Mouse (Mus musculus) heart, postnatal 25 days (tissue): ENCODE measurements around the gene Cyp26c1. TPM values are rescaled to one million over a fixed set of nuclear protein-coding genes. Genes with fewer than 3 reads are reported as not detected.

Source experiments
- DNase-seq: peaks from one replicate; pipeline ENCODE4 v3.0.0; 2022; ENCODE audit warnings: low spot score
- intact Hi-C: fragments of 180-260 bp; cut with DNase I; formaldehyde crosslinking; loops from one replicate; pipeline ENCODE4 v1.15.1; 2025
- total RNA-seq, 2 experiments: library from RNA; stranded (reverse); gene quantifications; 2 replicates each; pipeline ENCODE4 v1.2.3; 2021

Gene Cyp26c1
- total RNA-seq = not detected

GRCm38 (mm10) chr19:37685281-37685680 is at the start of gene Cyp26c1:
TSS of gene Cyp26c1 (plus strand) at chr19:37685581.
- no peak for DNase-seq
- intact Hi-C loops = no loop called here

GRCm38 (mm10) chr19:37647994-37648393 is 37.4 kb upstream of the Cyp26c1 start:
- no peak for DNase-seq
- intact Hi-C loops = no loop called here

GRCm38 (mm10) chr19:37650526-37650925 is 34.9 kb upstream of the Cyp26c1 start:
- no peak for DNase-seq
- intact Hi-C loops = no loop called here

- intact Hi-C loops = no loop called here
Measured at GRCm38 (mm10) chr19:37654012-37654411, 31.4 kb upstream of the Cyp26c1 start.

GRCm38 (mm10) chr19:37656441-37656840 is 28.9 kb upstream of the Cyp26c1 start:
- intact Hi-C loops = no loop called here
- no peak for DNase-seq

More at GRCm38 (mm10) chr19:37654012-37654411, 31.4 kb upstream of the Cyp26c1 start:
- DNase-seq = no peak

GRCm38 (mm10) chr19:37665256-37665655 is 20.1 kb upstream of the Cyp26c1 start:
- no peak for DNase-seq
- intact Hi-C loops = no loop called here

- no peak for DNase-seq
- intact Hi-C loops = no loop called here
Measured at GRCm38 (mm10) chr19:37667855-37668594, 17.4 kb upstream of the Cyp26c1 start.

- no peak for DNase-seq
- intact Hi-C loops = no loop called here
Measured at GRCm38 (mm10) chr19:37668657-37669056, 16.7 kb upstream of the Cyp26c1 start.

GRCm38 (mm10) chr19:37669486-37669885 is 15.9 kb upstream of the Cyp26c1 start:
- intact Hi-C loops = no loop called here
- DNase-seq = no peak

- intact Hi-C loops = no loop called here
- no peak for DNase-seq
Measured at GRCm38 (mm10) chr19:37673393-37673792, 12.0 kb upstream of the Cyp26c1 start.

GRCm38 (mm10) chr19:37686347-37686746 is 966 bp downstream of the Cyp26c1 start:
- intact Hi-C loops = no loop called here

GRCm38 (mm10) chr19:37686941-37687850 is 1.8 kb downstream of the Cyp26c1 start:
- intact Hi-C loops = no loop called here
- DNase-seq = no peak

More at GRCm38 (mm10) chr19:37686347-37686746, 966 bp downstream of the Cyp26c1 start:
- no peak for DNase-seq

- intact Hi-C loops = no loop called here
- no peak for DNase-seq
Measured at GRCm38 (mm10) chr19:37689478-37689877, 4.1 kb downstream of the Cyp26c1 start.

- DNase-seq = no peak
Measured at GRCm38 (mm10) chr19:37690716-37691115, 5.3 kb downstream of the Cyp26c1 start.

GRCm38 (mm10) chr19:37692879-37693278 is 7.5 kb downstream of the Cyp26c1 start:
- DNase-seq = no peak

More at GRCm38 (mm10) chr19:37690716-37691115, 5.3 kb downstream of the Cyp26c1 start:
- intact Hi-C loops = no loop called here

GRCm38 (mm10) chr19:37695146-37695545 is 9.8 kb downstream of the Cyp26c1 start:
- DNase-seq = no peak
- intact Hi-C loops = no loop called here

More at GRCm38 (mm10) chr19:37692879-37693278, 7.5 kb downstream of the Cyp26c1 start:
- intact Hi-C loops = no loop called here

- intact Hi-C loops = no loop called here
- DNase-seq = no peak
Measured at GRCm38 (mm10) chr19:37695762-37696602, 10.6 kb downstream of the Cyp26c1 start.

- no peak for DNase-seq
- intact Hi-C loops = no loop called here
Measured at GRCm38 (mm10) chr19:37696603-37697334, 11.4 kb downstream of the Cyp26c1 start.

GRCm38 (mm10) chr19:37697335-37697636 is 11.9 kb downstream of the Cyp26c1 start:
- DNase-seq = no peak
- intact Hi-C loops = no loop called here
